Mouse (Mus musculus) midbrain, embryonic 16.5 days (tissue): ENCODE results near the gene 1700001O22Rik. TPM values are rescaled to one million over a fixed set of nuclear protein-coding genes. Genes with fewer than 3 reads are reported as not detected.

Source experiments
- ATAC-seq: fragments of 200-750 bp; cut with Nextera tagmentation; 2 replicates; pipeline ENCODE4 v1.8.0; 2017; ENCODE audit warnings: moderate TSS enrichment
- H3K27ac ChIP-seq: fragments of 300-500 bp; sonication (generic); 2 replicates; pipeline ENCODE4 v1.5.1; 2014; ENCODE audit warnings: mild to moderate bottlenecking, low read length, mixed read lengths
- H3K27me3 ChIP-seq: fragments of 300-500 bp; sonication (generic); 2 replicates; pipeline ENCODE4 v1.6.1; 2014; ENCODE audit warnings: low read depth, low read length, mixed read lengths; ENCODE audit not compliant: control insufficient read depth, insufficient read depth
- H3K36me3 ChIP-seq: fragments of 300-500 bp; sonication (generic); 2 replicates; pipeline ENCODE4 v1.6.1; 2014; ENCODE audit warnings: mild to moderate bottlenecking, low read length, moderate library complexity, mixed read lengths; ENCODE audit not compliant: control insufficient read depth, insufficient read depth
- H3K4me1 ChIP-seq: fragments of 300-500 bp; sonication (generic); 2 replicates; pipeline ENCODE4 v1.6.1; 2014; ENCODE audit warnings: mild to moderate bottlenecking, low read length, mixed read lengths; ENCODE audit not compliant: control insufficient read depth, insufficient read depth
- H3K4me2 ChIP-seq: fragments of 300-500 bp; sonication (generic); 2 replicates; pipeline ENCODE4 v1.6.1; 2014; ENCODE audit warnings: mild to moderate bottlenecking, low read length, mixed read lengths
- H3K4me3 ChIP-seq: fragments of 300-500 bp; sonication (generic); 2 replicates; pipeline ENCODE4 v1.5.1; 2014; ENCODE audit warnings: low read depth, mild to moderate bottlenecking, low read length, moderate library complexity, mixed read lengths
- H3K9ac ChIP-seq: fragments of 300-500 bp; sonication (generic); 2 replicates; pipeline ENCODE4 v1.6.1; 2014; ENCODE audit warnings: low read depth, low read length, mixed read lengths
- H3K9me3 ChIP-seq: fragments of 300-500 bp; sonication (generic); replicated peaks from 2 replicates; pipeline ENCODE4 v1.6.1; 2014; ENCODE audit warnings: mild to moderate bottlenecking, low read length, mixed read lengths; ENCODE audit not compliant: control insufficient read depth, poor library complexity, severe bottlenecking
- WGBS: fragments of 180-500 bp; shearing (Covaris S2); extraction: QIAGEN DNeasy Blood & Tissue Kit; methylation state at CpG from one replicate; pipeline ENCODE4 v1.1.7; 2014; 5-methylcytosine and 5-hydroxymethylcytosine counted together
- polyA plus RNA-seq: library from polyadenylated mRNA; unstranded; fragments of >200 nt; fragmentation: Nextera tagmentation; extraction: Ambion mirVana; gene quantifications from 2 replicates; pipeline ENCODE4 v1.2.1, GENCODE M21; 2015

Gene 1700001O22Rik
- polyA plus RNA-seq, 1 experiment from 2014 or later: 2.1 TPM

DNA sequence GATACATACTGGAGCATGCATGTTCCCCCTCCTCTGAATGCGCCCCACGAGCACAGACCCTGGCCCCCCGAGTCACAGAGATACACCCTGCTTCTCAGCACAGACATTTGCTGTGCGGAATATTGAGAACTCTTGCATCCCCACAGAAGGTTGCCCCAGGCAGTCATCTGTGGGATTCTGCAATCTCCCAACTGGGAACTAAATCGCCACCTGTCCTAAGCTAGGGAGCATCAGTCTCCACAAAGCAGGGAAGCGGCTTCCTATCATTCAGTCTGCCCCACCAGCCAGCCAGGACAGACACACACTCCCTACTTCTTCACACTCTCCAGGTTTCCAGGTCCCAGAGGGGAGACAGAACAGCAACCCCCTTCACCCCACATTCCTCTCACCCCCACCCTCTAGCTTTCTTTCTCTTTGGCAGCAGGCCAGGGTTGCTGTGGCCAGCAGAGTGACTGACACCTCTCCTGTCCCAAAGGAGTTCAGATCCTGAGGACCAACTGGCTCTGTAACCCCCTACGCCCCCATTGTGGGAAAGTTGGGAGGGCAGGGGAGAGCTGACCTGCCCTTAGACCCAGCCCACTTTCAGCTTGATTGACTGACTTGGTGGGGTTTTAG is 35.7 kb downstream of the 1700001O22Rik start:
- Histone ChIP-seq H3K9me3 (0 out of 2 replicates have a peak, but pooled peaks cover 3% of the 10 kb centered on the region), H3K27ac (no peak overlapping the region), H3K4me2 (no peak overlapping the region), H3K4me1 (peaks cover 20% of the 10 kb centered on the region), H3K27me3 (no peaks in the 10 kb centered on the region), H3K36me3 (no peaks in the 10 kb centered on the region), H3K9ac (no peak overlapping the region), H3K4me3 (no peak overlapping the region)
- 66% methylated on average over 7 of the region's 7 CpGs for WGBS
- no peak for ATAC-seq

- no peak for ATAC-seq
- WGBS: 78% methylated on average over 5 of the region's 5 CpGs
- Histone ChIP-seq H3K27me3 (no peaks in the 10 kb centered on the region), H3K4me2 (no peak overlapping the region), H3K27ac (no peak overlapping the region), H3K36me3 (no peaks in the 10 kb centered on the region), H3K9ac (no peak overlapping the region), H3K4me1 (peaks cover 7% of the 10 kb centered on the region), H3K4me3 (no peak overlapping the region), H3K9me3 (0 out of 2 replicates have a peak, but pooled peaks cover 3% of the 10 kb centered on the region)
These were observed 37.0 kb downstream of the 1700001O22Rik start for GRCm38 (mm10) chr2:30766446-30766845.

- Histone ChIP-seq H3K27me3 (no peaks in the 10 kb centered on the region), H3K27ac (no peak overlapping the region), H3K4me3 (no peak overlapping the region), H3K9me3 (0 out of 2 replicates have a peak, but pooled peaks cover 3% of the 10 kb centered on the region), H3K36me3 (no peaks in the 10 kb centered on the region), H3K9ac (no peak overlapping the region), H3K4me1 (peaks cover 6% of the 10 kb centered on the region), H3K4me2 (no peak overlapping the region)
- no peak for ATAC-seq
- 43% methylated on average over 6 of the region's 6 CpGs for WGBS
These were observed 42.8 kb downstream of the 1700001O22Rik start for GRCm38 (mm10) chr2:30760706-30761105.

GRCm38 (mm10) chr2:30759858-30760547 is 43.5 kb downstream of the 1700001O22Rik start:
- WGBS: 42% methylated on average over 10 of the region's 10 CpGs
- H3K27ac ChIP-seq: no peak overlapping the region
- H3K36me3 ChIP-seq: no peaks in the 10 kb centered on the region
- H3K9ac ChIP-seq: no peak overlapping the region
- no peaks in the 10 kb centered on the region for H3K27me3 ChIP-seq
- H3K4me1 ChIP-seq: peaks cover 6% of the 10 kb centered on the region
- H3K9me3 ChIP-seq: 0 out of 2 replicates have a peak, but pooled peaks cover 3% of the 10 kb centered on the region
- ATAC-seq: no peak
- no peak overlapping the region for H3K4me3 ChIP-seq
- H3K4me2 ChIP-seq: no peak overlapping the region

GRCm38 (mm10) chr2:30759442-30759841 is 44.0 kb downstream of the 1700001O22Rik start:
- 86% methylated on average over 4 of the region's 4 CpGs for WGBS
- no peak overlapping the region for H3K27ac ChIP-seq
- H3K4me3 ChIP-seq: no peak overlapping the region
- H3K36me3 ChIP-seq: no peaks in the 10 kb centered on the region
- no peak overlapping the region for H3K9ac ChIP-seq
- H3K9me3 ChIP-seq: no peaks in the 10 kb centered on the region
- peaks cover 6% of the 10 kb centered on the region for H3K4me1 ChIP-seq
- no peak for ATAC-seq
- H3K27me3 ChIP-seq: no peaks in the 10 kb centered on the region
- H3K4me2 ChIP-seq: no peak overlapping the region

GRCm38 (mm10) chr2:30759088-30759374 is 44.4 kb downstream of the 1700001O22Rik start:
- 48% methylated on average over 4 of the region's 4 CpGs for WGBS
- H3K4me2 ChIP-seq: no peak overlapping the region
- ATAC-seq: no peak

DNA sequence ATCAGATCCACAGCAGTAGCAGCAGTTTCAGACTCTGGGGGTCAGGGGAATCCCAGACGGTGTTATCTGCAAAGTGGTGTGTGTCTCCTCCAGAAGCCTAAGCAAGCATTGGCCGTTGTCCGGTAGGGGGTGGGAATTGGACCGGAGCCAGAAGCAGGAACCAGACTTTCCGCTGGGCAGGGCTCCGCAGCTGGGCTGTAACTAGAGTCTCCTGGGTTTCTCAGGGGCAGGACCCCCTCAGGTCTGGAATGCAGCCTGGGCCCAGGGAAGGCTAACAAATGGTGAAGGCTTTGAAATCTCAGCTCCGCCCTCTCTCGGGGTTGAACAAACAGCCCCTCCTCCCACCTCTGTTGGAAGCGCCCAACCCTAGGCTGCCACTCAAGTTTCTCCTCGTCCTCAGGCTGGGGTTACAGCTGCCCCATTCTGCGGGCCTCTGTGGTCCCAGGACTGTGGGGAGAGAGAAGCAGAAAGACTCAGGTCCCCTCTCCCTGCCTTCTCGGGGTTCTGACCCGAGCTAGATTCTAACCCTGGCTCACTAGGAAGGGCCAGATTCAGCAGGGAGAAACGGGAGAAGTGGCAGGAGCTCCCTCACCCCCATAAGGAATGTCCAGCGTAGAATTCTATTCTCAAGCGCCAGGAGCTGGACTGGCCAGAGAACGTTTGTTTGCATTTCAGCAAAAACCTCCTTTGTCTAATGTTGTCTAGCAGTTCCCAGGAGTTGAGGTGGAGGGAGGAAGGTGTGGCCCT is 44.9 kb downstream of the 1700001O22Rik start:
- no peaks in the 10 kb centered on the region for H3K36me3 ChIP-seq
- H3K27ac ChIP-seq: peak overlapping the region; percentile 63; the same call in 1 of the 2 replicates
- H3K27me3 ChIP-seq: no peaks in the 10 kb centered on the region
- H3K4me1 ChIP-seq: peaks cover 6% of the 10 kb centered on the region
- H3K9me3 ChIP-seq: no peaks in the 10 kb centered on the region
- no peak overlapping the region for H3K4me3 ChIP-seq
- WGBS: 7% methylated on average over 17 of the region's 17 CpGs
- ATAC-seq: peak; percentile 66; the same call in 1 of the 2 replicates
- 0 out of 2 replicates have a peak overlapping the region, but pooled peaks have one; percentile 11 for H3K9ac ChIP-seq
- no peak overlapping the region for H3K4me2 ChIP-seq

More at GRCm38 (mm10) chr2:30759088-30759374, 44.4 kb downstream of the 1700001O22Rik start:
- Histone ChIP-seq H3K9ac (no peak overlapping the region), H3K27ac (no peak overlapping the region), H3K9me3 (no peaks in the 10 kb centered on the region), H3K4me1 (peaks cover 6% of the 10 kb centered on the region), H3K36me3 (no peaks in the 10 kb centered on the region), H3K27me3 (no peaks in the 10 kb centered on the region), H3K4me3 (no peak overlapping the region)

DNA sequence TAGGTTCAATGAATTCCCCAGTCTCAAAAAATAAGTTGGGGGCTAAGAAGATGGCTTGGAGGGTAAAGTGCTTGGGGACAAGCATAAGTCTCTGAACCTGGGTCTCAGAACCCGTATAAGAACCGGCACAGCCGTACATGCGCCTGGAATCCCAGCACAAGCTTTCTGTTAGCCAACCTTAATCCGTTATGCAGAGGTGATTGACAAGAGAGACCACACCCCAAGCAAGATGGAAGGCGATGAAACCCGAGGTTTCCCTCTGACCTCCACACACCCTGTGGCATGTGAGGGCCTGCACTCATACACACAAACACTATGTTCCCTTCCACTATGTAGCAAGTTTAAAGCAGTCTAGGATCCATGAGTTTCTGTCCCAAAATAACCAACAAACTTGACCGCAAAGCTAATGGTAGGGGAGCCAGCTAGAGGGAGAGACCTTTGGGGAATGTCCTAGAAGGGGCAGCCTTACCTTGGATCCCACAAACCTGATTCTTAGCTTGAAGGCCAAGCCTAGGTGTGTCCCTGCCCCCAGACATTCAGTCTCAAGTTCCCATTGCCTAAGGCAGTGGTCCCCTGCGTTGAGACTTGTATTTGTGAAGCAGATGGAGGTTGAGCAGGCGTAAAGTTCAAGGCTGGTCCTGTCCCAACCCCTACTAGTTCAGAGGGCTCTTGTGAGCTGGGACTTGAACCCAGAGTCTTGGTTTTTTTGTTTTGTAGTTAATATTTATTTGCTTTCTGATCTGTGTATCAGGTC is 46.3 kb downstream of the 1700001O22Rik start:
- Histone ChIP-seq H3K27ac (no peak overlapping the region), H3K4me1 (peaks cover 6% of the 10 kb centered on the region), H3K4me2 (no peak overlapping the region), H3K4me3 (no peak overlapping the region), H3K9ac (no peak overlapping the region), H3K27me3 (no peaks in the 10 kb centered on the region), H3K9me3 (no peaks in the 10 kb centered on the region), H3K36me3 (no peaks in the 10 kb centered on the region)
- no peak for ATAC-seq
- WGBS: 86% methylated on average over 10 of the region's 10 CpGs
